Mouse (Mus musculus) urinary bladder, postnatal 10 days (tissue): ENCODE results near the gene Ccr10.
"Not testable (repeated sequence)": the region's sequence is repeated elsewhere in the genome, so short reads cannot be mapped to it uniquely, and the experiment has no call there.

Source experiments
- DNase-seq: peaks from one replicate; pipeline ENCODE4 v3.0.0; 2022; ENCODE audit warnings: low spot score

Ccr10 gene

GRCm38 (mm10) chr11:101124494-101124893 is 50.7 kb downstream of the Ccr10 start:
- not testable (repeated sequence) for DNase-seq
